24 mouse cellular contexts compared by ENCODE assay signal in the genomic region with DNA sequence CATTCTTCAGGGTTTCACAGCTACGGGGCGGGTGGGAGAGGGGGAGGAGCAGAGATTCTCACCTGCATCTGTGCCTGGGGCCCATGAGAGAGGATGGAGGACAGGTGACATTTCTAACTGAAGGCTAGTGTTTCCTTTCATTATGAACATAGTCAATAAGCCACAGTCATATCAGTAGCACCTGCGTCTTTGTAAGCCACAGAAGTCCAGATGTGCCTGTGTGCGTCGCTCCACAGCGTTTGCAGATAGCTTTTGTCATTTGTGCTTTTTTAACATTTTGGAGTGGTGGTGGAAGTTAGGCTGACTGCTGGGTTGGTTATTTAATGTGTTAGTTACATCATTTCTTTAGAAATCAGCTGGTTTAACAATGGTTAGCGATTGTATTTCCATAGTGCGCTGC. TPM values are rescaled to one million over a fixed set of nuclear protein-coding genes. Genes with fewer than 3 reads are reported as not detected.
DNase-seq lines count a peak whose midpoint lies in the region; ATAC-seq and TF ChIP-seq lines count a peak whose summit lies in the region.
"Had no signal": no experiment of that assay in that cellular context is flagged by ENCODE, and none has a peak within 500 bp of the region (broad histone marks: within the 10 kb centered on the region; RNA-seq: fewer than 3 reads in every experiment).

No protein-coding gene starts in this region.

- DNase-seq in thymus, postnatal 0 days (ENCODE audit: low spot score): peak; percentile 41
- no peak for DNase-seq in thymus, postnatal 4 days
- peak; percentile 73 for DNase-seq in CD4-positive, CD25-positive, alpha-beta regulatory T cell, adult 2 months (ENCODE audit: low read depth, low spot score)
- peak; percentile 71 for DNase-seq in naive thymus-derived CD4-positive, alpha-beta T cell, adult 2 months (ENCODE audit: low read depth)
- no peak for DNase-seq in hindbrain, embryonic 10.5 days (ENCODE audit: low spot score)
- DNase-seq in midbrain, postnatal 0 days (ENCODE audit: low spot score): no peak
- no peak for DNase-seq in right cerebral cortex, postnatal 4 days
- DNase-seq: adrenal gland, postnatal 10 days; cerebellum, adult 11 months; cerebellum, adult 8-10 months; cerebellum, postnatal 14 days; embryo, embryonic 11 days; gastrocnemius, adult 2 months; gastrocnemius, postnatal 36 days; heart, postnatal 36 days had no signal

- H3K4me2 ChIP-seq in midbrain, postnatal 0 days (ENCODE audit: low read depth, low read length, poor library complexity, severe bottlenecking): no peak overlapping the region
- H3K4me2 ChIP-seq: embryonic facial prominence, embryonic 15.5 days; heart, embryonic 13.5 days; hindbrain, embryonic 12.5 days had no signal

- no peak overlapping the region for H3K9ac ChIP-seq in midbrain, postnatal 0 days (replicated peaks; ENCODE audit: low read length, poor library complexity, severe bottlenecking)
- H3K9ac ChIP-seq: embryonic facial prominence, embryonic 15.5 days; heart, embryonic 13.5 days; hindbrain, embryonic 12.5 days had no signal

- H3K4me3 ChIP-seq in hindbrain, embryonic 10.5 days: no peak overlapping the region
- H3K4me3 ChIP-seq in midbrain, postnatal 0 days (ENCODE audit: low read depth, low read length): no peak overlapping the region
- H3K4me3 ChIP-seq: embryonic facial prominence, embryonic 15.5 days; erythroblast, embryonic 14.5 days; forebrain, embryonic 10.5 days; gastrocnemius, adult 2 months; heart, embryonic 13.5 days; hindbrain, embryonic 12.5 days had no signal

- ATAC-seq in activated CD4-positive, CD25-positive, alpha-beta regulatory T cell, adult 4 months: peak; percentile 29
- ATAC-seq in midbrain, postnatal 0 days (ENCODE audit: low FRiP score): no peak
- ATAC-seq: forebrain, embryonic 14.5 days; hindbrain, embryonic 16.5 days had no signal

- H3K36me3 ChIP-seq in hindbrain, embryonic 10.5 days: no peaks in the 10 kb centered on the region
- H3K36me3 ChIP-seq in midbrain, postnatal 0 days (ENCODE audit: insufficient read depth, low read length): no peaks in the 10 kb centered on the region
- H3K36me3 ChIP-seq: embryonic facial prominence, embryonic 15.5 days; forebrain, embryonic 10.5 days; heart, embryonic 13.5 days; hindbrain, embryonic 12.5 days had no signal

- H3K9me3 ChIP-seq in hindbrain, embryonic 10.5 days: no peaks in the 10 kb centered on the region
- H3K9me3 ChIP-seq in midbrain, postnatal 0 days (ENCODE audit: low read length): no peaks in the 10 kb centered on the region
- H3K9me3 ChIP-seq: embryonic facial prominence, embryonic 15.5 days; forebrain, embryonic 10.5 days; heart, embryonic 13.5 days; hindbrain, embryonic 12.5 days had no signal

- no peak for TF ChIP-seq CTCF in midbrain, postnatal 0 days (IDR thresholded peaks at IDR 0.05)

- WGBS in hindbrain, embryonic 10.5 days: 92% methylated on average over 8 of the region's 8 CpGs
- 97% methylated on average over 8 of the region's 8 CpGs for WGBS in midbrain, postnatal 0 days

- H3K27ac ChIP-seq in hindbrain, embryonic 10.5 days: no peak overlapping the region
- no peak overlapping the region for H3K27ac ChIP-seq in midbrain, postnatal 0 days (ENCODE audit: low read depth, low read length)
- H3K27ac ChIP-seq: embryonic facial prominence, embryonic 15.5 days; forebrain, embryonic 10.5 days; gastrocnemius, adult 2 months; heart, embryonic 13.5 days; hindbrain, embryonic 12.5 days had no signal

- no peaks in the 10 kb centered on the region for H3K27me3 ChIP-seq in hindbrain, embryonic 10.5 days (ENCODE audit: insufficient read depth, poor library complexity, severe bottlenecking)
- H3K27me3 ChIP-seq in midbrain, postnatal 0 days (ENCODE audit: insufficient read depth, low read length): no peaks in the 10 kb centered on the region
- H3K27me3 ChIP-seq: embryonic facial prominence, embryonic 15.5 days; hindbrain, embryonic 12.5 days had no signal

- peaks cover 18% of the 10 kb centered on the region for H3K4me1 ChIP-seq in hindbrain, embryonic 10.5 days (replicated peaks)
- H3K4me1 ChIP-seq in midbrain, postnatal 0 days (ENCODE audit: insufficient read depth, low read length): peaks cover 7% of the 10 kb centered on the region

RNA-seq across cellular contexts. Expression of gene Pik3r5, which starts 20.8 kb away (rescaled TPM):
- 10.5 and 12.0 TPM in 2 replicates for polyA plus RNA-seq in thymus, postnatal 0 days (2015; fragmentation: Nextera tagmentation; extraction: Ambion mirVana)
- 10 to 100 TPM; 17.1 to 20.0 TPM for polyA plus RNA-seq in activated CD4-positive, CD25-positive, alpha-beta regulatory T cell, adult 4 months (2017; shearing (Covaris generic))
- 0.88 and 1.2 TPM in 2 replicates for polyA plus RNA-seq in hindbrain, embryonic 10.5 days (2016; fragmentation: Nextera tagmentation; extraction: Ambion mirVana)
- total RNA-seq in midbrain, postnatal 0 days (2014; rRNA removed): 1.0 and 1.4 TPM in 2 replicates
- 0.23 and 0.52 TPM in 2 replicates for polyA plus RNA-seq in midbrain, postnatal 0 days (2015; fragmentation: Nextera tagmentation; extraction: Ambion mirVana)

RNA-seq across cellular contexts. Expression of gene Pik3r6, which starts 50.1 kb away (rescaled TPM):
- polyA plus RNA-seq in thymus, postnatal 0 days (2015; fragmentation: Nextera tagmentation; extraction: Ambion mirVana): 1.3 and 1.6 TPM in 2 replicates
- not detected for polyA plus RNA-seq in activated CD4-positive, CD25-positive, alpha-beta regulatory T cell, adult 4 months (2017; shearing (Covaris generic))
- 2.0 and 2.1 TPM in 2 replicates for polyA plus RNA-seq in hindbrain, embryonic 10.5 days (2016; fragmentation: Nextera tagmentation; extraction: Ambion mirVana)
- 1.8 and 2.2 TPM in 2 replicates for total RNA-seq in midbrain, postnatal 0 days (2014; rRNA removed)
- polyA plus RNA-seq in midbrain, postnatal 0 days (2015; fragmentation: Nextera tagmentation; extraction: Ambion mirVana): 1.2 and 1.5 TPM in 2 replicates

RNA-seq across cellular contexts. Expression of gene Ntn1, which starts 52.1 kb away (rescaled TPM):
- 3.4 and 4.4 TPM in 2 replicates for polyA plus RNA-seq in thymus, postnatal 0 days (2015; fragmentation: Nextera tagmentation; extraction: Ambion mirVana)
- under 1 TPM; 0.17 to 0.41 TPM for polyA plus RNA-seq in activated CD4-positive, CD25-positive, alpha-beta regulatory T cell, adult 4 months (2017; shearing (Covaris generic))
- polyA plus RNA-seq in hindbrain, embryonic 10.5 days (2016; fragmentation: Nextera tagmentation; extraction: Ambion mirVana): 18.2 and 23.7 TPM in 2 replicates
- 66.4 and 69.1 TPM in 2 replicates for total RNA-seq in midbrain, postnatal 0 days (2014; rRNA removed)
- 9.6 and 9.7 TPM in 2 replicates for polyA plus RNA-seq in midbrain, postnatal 0 days (2015; fragmentation: Nextera tagmentation; extraction: Ambion mirVana)
- total RNA-seq: common myeloid progenitor, adult 5-6 weeks had no signal
- polyA plus RNA-seq: erythroblast, embryonic 14.5 days had no signal

Comparison
In these comparisons a context has a peak if more than half of its experiments do, and no peak if none do; other contexts are left out.
1. DNase-seq: peak in thymus, postnatal 0 days (single experiment), CD4-positive, CD25-positive, alpha-beta regulatory T cell, adult 2 months (single experiment) and naive thymus-derived CD4-positive, alpha-beta T cell, adult 2 months (single experiment); none in thymus, postnatal 4 days (single experiment), hindbrain, embryonic 10.5 days (single experiment), midbrain, postnatal 0 days (single experiment) and right cerebral cortex, postnatal 4 days (single experiment).